In the genomic region with DNA sequence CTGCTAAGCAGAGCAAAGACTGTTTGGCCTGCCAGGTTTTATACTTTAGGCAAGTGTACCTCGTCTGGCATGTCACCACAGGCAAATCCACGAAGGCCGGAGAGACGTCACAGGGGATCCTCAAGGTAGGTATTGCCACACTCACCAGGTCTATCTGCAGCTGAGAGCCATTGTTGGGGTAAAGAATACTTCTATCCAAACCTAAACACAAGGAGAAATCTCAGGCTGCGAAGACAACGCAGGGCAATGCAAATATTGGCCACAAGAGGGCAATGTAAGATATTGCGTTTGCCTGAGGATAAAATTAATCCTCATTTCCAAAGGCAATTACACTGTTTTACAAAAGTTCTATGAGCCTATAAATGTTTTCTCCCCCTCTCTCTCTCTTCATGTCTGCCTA, we compare ENCODE assay signal across 9 mouse cellular contexts. TPM values are rescaled to one million over a fixed set of nuclear protein-coding genes. Genes with fewer than 3 reads are reported as not detected.
DNase-seq lines count a peak whose midpoint lies in the region; ATAC-seq lines count a peak whose summit lies in the region.
"Had no signal": no experiment of that assay in that cellular context is flagged by ENCODE, and none has a peak within 500 bp of the region (broad histone marks: within the 10 kb centered on the region; RNA-seq: fewer than 3 reads in every experiment).

No protein-coding gene starts in this region.

- peak; percentile 51 to 59 for DNase-seq in left cerebral cortex, adult 18-20 months (ENCODE audit: low spot score in 2 of 2)
- no peak for DNase-seq in left cerebral cortex, adult 11 months (ENCODE audit: low spot score)
- DNase-seq in MN1 (ENCODE audit: low spot score): peak; percentile 47
- DNase-seq in cerebellum, adult 9-10 months: peak; percentile 25
- DNase-seq in frontal cortex, adult 2 months (ENCODE audit: extremely low spot score in 1 of 2, low spot score in 1 of 2): peak; percentile 15 to 78
- peak; percentile 11 to 16 for DNase-seq in layer of hippocampus, postnatal 36 days
- peak; percentile 34 for DNase-seq in naive thymus-derived CD4-positive, alpha-beta T cell, adult 2 months (ENCODE audit: low read depth)

- no peak for ATAC-seq in activated CD4-positive, CD25-positive, alpha-beta regulatory T cell, adult 4 months

RNA-seq across cellular contexts. Expression of gene Pkhd1, which starts 5.2 kb away (rescaled TPM):
- total RNA-seq in left cerebral cortex, adult 18-20 months (2021): under 1 TPM; 0.05 to 0.07 TPM
- polyA plus RNA-seq in frontal cortex, adult 2 months (2012; rRNA removed): under 0.01 and 0.02 TPM in 2 replicates
- total RNA-seq in layer of hippocampus, postnatal 36 days (2021): not detected
- polyA plus RNA-seq in activated CD4-positive, CD25-positive, alpha-beta regulatory T cell, adult 4 months (2017; shearing (Covaris generic)): under 1 TPM in 1 of 2 experiments, not detected in 1; 0.49 TPM
- polyA plus RNA-seq: erythroblast, embryonic 14.5 days had no signal
